Mouse (Mus musculus): ENCODE results near the gene Prkaa2. TPM values are rescaled to one million over a fixed set of nuclear protein-coding genes. Genes with fewer than 3 reads are reported as not detected.
"Not testable (repeated sequence)": the region's sequence is repeated elsewhere in the genome, so short reads cannot be mapped to it uniquely, and the experiment has no call there.

Prkaa2 gene
- polyA plus RNA-seq, 1 experiment from 2014 or later = 2.9 TPM

- H3K27ac ChIP-seq (ENCODE audit: low read depth) = no peak overlapping the region
- H3K9me3 ChIP-seq (ENCODE audit: control insufficient read depth, low read length) = no peaks in the 10 kb centered on the region
- H3K36me3 ChIP-seq (ENCODE audit: control insufficient read depth, insufficient read depth, low read length) = no peaks in the 10 kb centered on the region
- H3K4me1 ChIP-seq (replicated peaks; ENCODE audit: control insufficient read depth, insufficient read depth, low read length) = no peaks in the 10 kb centered on the region
- H3K4me2 ChIP-seq (ENCODE audit: low read length) = no peak overlapping the region
- no peak overlapping the region for H3K9ac ChIP-seq (ENCODE audit: low read length)
- no peak for ATAC-seq (replicated peaks; ENCODE audit: low FRiP score, low TSS enrichment, low read depth)
- WGBS = 87% methylated on average over 4 of the region's 4 CpGs
- H3K27me3 ChIP-seq (replicated peaks; ENCODE audit: control insufficient read depth, insufficient read depth, low read length) = no peaks in the 10 kb centered on the region
- H3K4me3 ChIP-seq (ENCODE audit: low read depth, low read length) = no peak overlapping the region
- DNase-seq (ENCODE audit: low spot score) = no peak
Observed at GRCm38 (mm10) chr4:105016006-105016613, 93.6 kb downstream of the Prkaa2 start.

- ATAC-seq (replicated peaks; ENCODE audit: low FRiP score, low TSS enrichment, low read depth) = no peak
- H3K27ac ChIP-seq (ENCODE audit: low read depth) = no peak overlapping the region
- DNase-seq (ENCODE audit: low spot score) = no peak
Observed at GRCm38 (mm10) chr4:105015496-105015895, 94.2 kb downstream of the Prkaa2 start.

GRCm38 (mm10) chr4:105013718-105014117 is 96.0 kb downstream of the Prkaa2 start:
- WGBS = 90% methylated on average over 7 of the region's 7 CpGs
- Histone ChIP-seq H3K36me3 (ENCODE audit: control insufficient read depth, insufficient read depth, low read length) (no peaks in the 10 kb centered on the region), H3K27me3 (replicated peaks; ENCODE audit: control insufficient read depth, insufficient read depth, low read length) (no peaks in the 10 kb centered on the region), H3K9me3 (ENCODE audit: control insufficient read depth, low read length) (no peaks in the 10 kb centered on the region), H3K27ac (ENCODE audit: low read depth) (no peak overlapping the region), H3K4me3 (ENCODE audit: low read depth, low read length) (no peak overlapping the region), H3K4me2 (ENCODE audit: low read length) (no peak overlapping the region), H3K9ac (ENCODE audit: low read length) (no peak overlapping the region), H3K4me1 (replicated peaks; ENCODE audit: control insufficient read depth, insufficient read depth, low read length) (no peaks in the 10 kb centered on the region)
- ATAC-seq (replicated peaks; ENCODE audit: low FRiP score, low TSS enrichment, low read depth) (no peak), DNase-seq (ENCODE audit: low spot score) (no peak)

More at GRCm38 (mm10) chr4:105015496-105015895, 94.2 kb downstream of the Prkaa2 start:
- no peaks in the 10 kb centered on the region for H3K4me1 ChIP-seq (replicated peaks; ENCODE audit: control insufficient read depth, insufficient read depth, low read length)
- no peak overlapping the region for H3K4me2 ChIP-seq (ENCODE audit: low read length)
- no peak overlapping the region for H3K9ac ChIP-seq (ENCODE audit: low read length)
- H3K36me3 ChIP-seq (ENCODE audit: control insufficient read depth, insufficient read depth, low read length) = no peaks in the 10 kb centered on the region
- WGBS = 70% methylated on average over 6 of the region's 6 CpGs
- no peaks in the 10 kb centered on the region for H3K27me3 ChIP-seq (replicated peaks; ENCODE audit: control insufficient read depth, insufficient read depth, low read length)
- no peak overlapping the region for H3K4me3 ChIP-seq (ENCODE audit: low read depth, low read length)
- H3K9me3 ChIP-seq (ENCODE audit: control insufficient read depth, low read length) = no peaks in the 10 kb centered on the region

GRCm38 (mm10) chr4:105007360-105008018 is 102.2 kb downstream of the Prkaa2 start:
- H3K4me1 ChIP-seq (replicated peaks; ENCODE audit: control insufficient read depth, insufficient read depth, low read length) = no peaks in the 10 kb centered on the region
- no peak for ATAC-seq (replicated peaks; ENCODE audit: low FRiP score, low TSS enrichment, low read depth)
- no peaks in the 10 kb centered on the region for H3K36me3 ChIP-seq (ENCODE audit: control insufficient read depth, insufficient read depth, low read length)
- no peak overlapping the region for H3K4me2 ChIP-seq (ENCODE audit: low read length)
- H3K27ac ChIP-seq (ENCODE audit: low read depth) = no peak overlapping the region
- no peak overlapping the region for H3K4me3 ChIP-seq (ENCODE audit: low read depth, low read length)
- no peak for DNase-seq (ENCODE audit: low spot score)
- no peak overlapping the region for H3K9ac ChIP-seq (ENCODE audit: low read length)
- WGBS = 86% methylated on average over 4 of the region's 4 CpGs
- H3K27me3 ChIP-seq (replicated peaks; ENCODE audit: control insufficient read depth, insufficient read depth, low read length) = no peaks in the 10 kb centered on the region
- no peaks in the 10 kb centered on the region for H3K9me3 ChIP-seq (ENCODE audit: control insufficient read depth, low read length)

GRCm38 (mm10) chr4:105004649-105005048 is 105.0 kb downstream of the Prkaa2 start:
- H3K4me1 ChIP-seq (replicated peaks; ENCODE audit: control insufficient read depth, insufficient read depth, low read length); H3K27me3 ChIP-seq (replicated peaks; ENCODE audit: control insufficient read depth, insufficient read depth, low read length); ATAC-seq (replicated peaks; ENCODE audit: low FRiP score, low TSS enrichment, low read depth); DNase-seq (ENCODE audit: low spot score); H3K9me3 ChIP-seq (ENCODE audit: control insufficient read depth, low read length); H3K4me2 ChIP-seq (ENCODE audit: low read length); H3K27ac ChIP-seq (ENCODE audit: low read depth); H3K36me3 ChIP-seq (ENCODE audit: control insufficient read depth, insufficient read depth, low read length); H3K9ac ChIP-seq (ENCODE audit: low read length); H3K4me3 ChIP-seq (ENCODE audit: low read depth, low read length): not testable (repeated sequence)
- WGBS = 84% methylated on average over 12 of the region's 12 CpGs

GRCm38 (mm10) chr4:105004135-105004534 is 105.6 kb downstream of the Prkaa2 start:
- H3K36me3 ChIP-seq (ENCODE audit: control insufficient read depth, insufficient read depth, low read length) = no peaks in the 10 kb centered on the region
- H3K27me3 ChIP-seq (replicated peaks; ENCODE audit: control insufficient read depth, insufficient read depth, low read length) = no peaks in the 10 kb centered on the region
- ATAC-seq (replicated peaks; ENCODE audit: low FRiP score, low TSS enrichment, low read depth) (no peak), DNase-seq (ENCODE audit: low spot score) (no peak)
- WGBS = 77% methylated on average over 8 of the region's 8 CpGs
- no peak overlapping the region for H3K4me3 ChIP-seq (ENCODE audit: low read depth, low read length)
- H3K4me2 ChIP-seq (ENCODE audit: low read length) = no peak overlapping the region
- no peak overlapping the region for H3K27ac ChIP-seq (ENCODE audit: low read depth)
- no peaks in the 10 kb centered on the region for H3K9me3 ChIP-seq (ENCODE audit: control insufficient read depth, low read length)
- H3K9ac ChIP-seq (ENCODE audit: low read length) = no peak overlapping the region
- no peaks in the 10 kb centered on the region for H3K4me1 ChIP-seq (replicated peaks; ENCODE audit: control insufficient read depth, insufficient read depth, low read length)

GRCm38 (mm10) chr4:105001736-105002135 is 108.0 kb downstream of the Prkaa2 start:
- no peak for ATAC-seq (replicated peaks; ENCODE audit: low FRiP score, low TSS enrichment, low read depth)
- no peak overlapping the region for H3K27ac ChIP-seq (ENCODE audit: low read depth)
- no peaks in the 10 kb centered on the region for H3K27me3 ChIP-seq (replicated peaks; ENCODE audit: control insufficient read depth, insufficient read depth, low read length)
- H3K4me3 ChIP-seq (ENCODE audit: low read depth, low read length) = no peak overlapping the region
- DNase-seq (ENCODE audit: low spot score) = no peak
- WGBS = 86% methylated on average over 1 of the region's 1 CpGs
- H3K9me3 ChIP-seq (ENCODE audit: control insufficient read depth, low read length) = no peaks in the 10 kb centered on the region
- H3K36me3 ChIP-seq (ENCODE audit: control insufficient read depth, insufficient read depth, low read length) = no peaks in the 10 kb centered on the region
- no peak overlapping the region for H3K9ac ChIP-seq (ENCODE audit: low read length)
- H3K4me2 ChIP-seq (ENCODE audit: low read length) = no peak overlapping the region
- H3K4me1 ChIP-seq (replicated peaks; ENCODE audit: control insufficient read depth, insufficient read depth, low read length) = no peaks in the 10 kb centered on the region

GRCm38 (mm10) chr4:104999702-105000101 is 110.0 kb downstream of the Prkaa2 start:
- Histone ChIP-seq H3K9ac (ENCODE audit: low read length) (no peak overlapping the region), H3K9me3 (ENCODE audit: control insufficient read depth, low read length) (no peaks in the 10 kb centered on the region), H3K4me2 (ENCODE audit: low read length) (no peak overlapping the region), H3K4me1 (replicated peaks; ENCODE audit: control insufficient read depth, insufficient read depth, low read length) (no peaks in the 10 kb centered on the region), H3K27me3 (replicated peaks; ENCODE audit: control insufficient read depth, insufficient read depth, low read length) (no peaks in the 10 kb centered on the region), H3K27ac (ENCODE audit: low read depth) (no peak overlapping the region), H3K4me3 (ENCODE audit: low read depth, low read length) (no peak overlapping the region), H3K36me3 (ENCODE audit: control insufficient read depth, insufficient read depth, low read length) (no peaks in the 10 kb centered on the region)
- DNase-seq (ENCODE audit: low spot score) = no peak
- 74% methylated on average over 5 of the region's 5 CpGs for WGBS
- no peak for ATAC-seq (replicated peaks; ENCODE audit: low FRiP score, low TSS enrichment, low read depth)
